Mouse (Mus musculus) layer of hippocampus, adult 8-10 months (tissue): ENCODE measurements around the gene Rnf144b. TPM values are rescaled to one million over a fixed set of nuclear protein-coding genes. Genes with fewer than 3 reads are reported as not detected.

ENCODE experiments used
- DNase-seq, 2 experiments: peaks; one replicate each; pipeline ENCODE4 v3.0.0; 2022; ENCODE audit warnings: low spot score in 2 of 2
- total RNA-seq, 4 experiments: library from RNA; stranded (reverse); gene quantifications; 2 replicates each; pipeline ENCODE4 v1.2.4; 2022

Gene Rnf144b
- total RNA-seq, 4 experiments from 2014 or later = 12.8 to 18.5 (median 15.1) TPM

DNA sequence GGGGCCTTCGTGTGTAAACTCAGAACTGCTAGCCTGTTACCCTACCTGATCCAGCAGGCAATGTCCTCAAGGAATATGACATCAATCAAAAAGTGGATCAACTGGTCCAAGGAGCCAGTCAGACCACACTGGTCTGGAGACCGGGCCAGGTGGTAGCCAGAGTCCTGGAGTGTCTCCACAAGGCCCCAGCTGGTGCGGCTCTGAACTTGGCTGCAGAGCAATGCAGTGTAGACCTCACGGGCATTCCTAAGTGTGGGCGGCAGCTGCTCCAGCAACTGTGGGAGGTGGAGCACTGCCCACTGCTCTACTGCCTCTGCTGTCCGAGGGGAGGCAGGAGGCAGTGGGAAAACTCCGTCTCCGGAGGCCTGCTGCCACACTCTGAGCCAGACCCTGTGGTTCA, 55.7 kb downstream of the Rnf144b start:
- no peak for DNase-seq

DNA sequence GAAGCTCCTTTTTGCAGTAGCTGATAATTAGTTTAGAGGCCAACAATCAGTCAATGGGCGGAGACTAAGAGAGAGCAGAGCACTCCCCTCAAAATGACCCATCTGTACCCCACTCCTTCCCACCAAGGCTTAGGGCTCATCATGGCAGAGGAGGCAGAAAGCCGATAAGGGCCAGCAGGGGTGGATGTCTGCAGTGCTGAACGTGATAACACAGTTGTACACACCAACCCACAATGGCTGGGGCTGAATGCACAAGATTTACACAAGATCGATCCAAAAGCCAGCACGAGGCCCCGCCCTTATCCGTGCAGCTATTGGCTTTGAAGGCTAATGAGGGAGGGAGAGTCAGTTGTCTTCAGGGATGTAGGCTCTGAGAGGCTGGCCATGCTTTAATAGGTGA, 58.3 kb downstream of the Rnf144b start:
- no peak for DNase-seq

DNA sequence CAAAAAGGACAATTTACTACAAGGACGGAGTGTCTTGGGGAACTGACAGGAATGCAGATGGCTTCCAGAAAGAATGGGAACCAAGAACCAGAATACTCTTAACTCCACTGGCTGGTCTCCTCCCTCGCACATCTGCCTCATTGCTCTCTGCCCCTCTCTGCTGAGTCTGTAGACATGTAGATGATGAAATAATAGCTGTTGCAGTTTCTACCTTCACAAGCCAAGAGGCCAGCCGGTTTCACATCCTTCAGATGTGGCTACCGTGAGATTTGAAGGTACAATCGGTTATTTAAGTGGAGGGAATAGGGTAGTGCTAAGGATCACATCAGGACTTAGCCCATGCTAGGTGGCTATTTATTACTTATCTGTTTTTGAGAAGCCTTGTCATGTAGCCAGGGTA, 59.9 kb downstream of the Rnf144b start:
- DNase-seq = no peak

- no peak for DNase-seq
Observed at GRCm38 (mm10) chr13:47183033-47183730, 60.7 kb downstream of the Rnf144b start.

GRCm38 (mm10) chr13:47183771-47184170, 61.3 kb downstream of the Rnf144b start:
- peak in 1 of 2 experiments; percentile 17 for DNase-seq

- DNase-seq = no peak
Observed at GRCm38 (mm10) chr13:47187836-47188235, 65.4 kb downstream of the Rnf144b start.

DNA sequence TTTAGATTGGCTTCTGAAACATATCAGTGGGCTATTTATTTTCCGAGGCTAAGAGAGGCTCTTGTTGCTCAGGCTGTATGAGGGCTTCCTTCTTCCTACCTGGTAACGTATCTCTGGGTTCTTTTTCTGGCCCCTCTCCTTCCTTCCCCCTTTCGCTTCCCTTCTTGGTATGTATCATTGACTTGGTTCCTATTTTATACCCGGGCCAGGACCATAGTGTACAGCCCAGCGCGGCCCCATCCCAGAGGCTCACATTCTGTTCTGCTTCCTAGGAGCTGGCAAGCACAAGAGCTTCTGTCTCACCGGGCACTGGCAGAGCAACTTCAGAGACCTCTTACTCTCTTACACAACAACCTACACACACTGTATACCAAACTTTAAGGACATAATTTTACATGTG, 67.5 kb downstream of the Rnf144b start:
- no peak for DNase-seq

- no peak for DNase-seq
Observed at GRCm38 (mm10) chr13:47192200-47192599, 69.7 kb downstream of the Rnf144b start.

DNA sequence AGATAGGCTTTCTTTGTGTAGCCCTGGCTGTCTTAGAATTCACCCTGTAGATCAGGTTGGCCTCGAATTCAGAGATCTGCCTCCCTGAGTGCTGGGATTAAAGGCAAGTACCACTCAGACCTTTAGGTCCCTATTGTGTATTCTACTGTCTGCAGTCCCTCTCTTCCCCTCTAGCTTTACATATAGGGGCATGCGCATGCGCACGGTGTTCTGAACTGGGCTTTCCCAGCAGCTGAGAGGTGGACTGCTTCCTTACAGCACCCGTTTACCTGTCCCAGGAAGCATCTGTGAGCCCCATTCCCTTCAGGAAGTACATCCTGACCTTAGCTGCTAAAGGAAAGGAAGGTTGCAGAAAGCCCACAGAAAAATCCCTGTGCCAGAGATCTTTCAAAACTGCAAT, 70.3 kb downstream of the Rnf144b start:
- DNase-seq = no peak

DNA sequence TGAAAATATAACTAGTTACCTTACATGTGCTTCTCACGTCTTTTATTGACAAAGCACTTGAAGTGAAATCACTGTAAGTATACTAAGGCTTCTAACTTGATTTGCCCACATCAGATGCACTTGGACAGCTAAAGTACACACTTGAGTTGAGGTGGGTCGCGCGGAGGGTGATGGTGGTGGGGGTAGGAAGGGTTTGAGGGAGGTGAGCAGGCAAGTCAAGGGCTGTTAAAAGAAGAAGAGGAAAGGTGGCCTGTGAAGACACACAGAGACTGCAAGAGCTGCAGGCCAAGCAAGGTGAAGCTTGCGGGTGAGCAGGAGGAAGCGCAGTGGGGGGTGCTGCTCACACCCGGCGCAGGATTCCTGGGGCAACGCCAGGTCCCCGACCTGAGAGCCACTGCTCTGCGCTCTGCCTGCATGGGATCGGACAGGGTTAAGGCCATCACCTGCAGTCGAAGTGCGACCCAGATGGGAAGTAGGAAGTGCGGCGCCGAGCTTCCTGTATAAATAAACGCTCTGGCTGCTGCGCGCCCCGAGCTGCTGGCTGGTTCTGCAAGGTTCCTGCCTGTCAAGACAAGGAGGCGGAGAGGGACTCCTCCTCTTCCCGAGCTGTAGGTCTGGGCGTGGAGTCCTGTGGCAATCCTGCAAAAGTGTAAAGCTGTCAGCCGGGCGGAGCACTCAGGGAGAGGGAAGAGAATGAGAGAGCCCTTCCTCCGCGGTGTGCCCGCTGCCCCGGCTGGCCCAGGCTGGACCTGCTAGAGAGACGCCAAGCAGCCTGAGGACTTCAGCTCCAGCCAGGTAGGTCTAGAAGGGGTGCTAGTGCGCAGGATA, 71.1 kb downstream of the Rnf144b start:
- DNase-seq = peak; percentile 23 to 34

GRCm38 (mm10) chr13:47194695-47195094, 72.2 kb downstream of the Rnf144b start:
- no peak for DNase-seq

DNA sequence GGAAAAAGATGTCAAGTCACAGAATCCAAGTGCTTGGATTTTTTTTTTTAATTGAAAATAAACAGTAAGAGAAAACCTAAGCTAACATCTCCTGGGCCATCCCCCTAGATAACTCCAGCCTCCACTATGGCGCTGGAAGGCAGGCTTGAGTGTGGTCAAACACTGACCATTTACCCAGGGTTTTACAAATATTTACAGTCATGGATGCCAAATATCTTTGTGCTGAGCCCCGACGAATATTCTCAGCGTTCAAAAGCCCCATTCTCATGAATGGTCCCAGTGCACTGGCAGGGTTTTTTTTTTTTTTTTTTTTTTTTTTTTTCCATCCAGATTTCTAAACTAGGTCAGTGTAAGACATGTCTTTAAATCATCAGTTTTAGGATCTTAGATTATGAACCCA, 73.0 kb downstream of the Rnf144b start:
- no peak for DNase-seq

- no peak for DNase-seq
Observed at GRCm38 (mm10) chr13:47200011-47200670, 77.7 kb downstream of the Rnf144b start.

DNA sequence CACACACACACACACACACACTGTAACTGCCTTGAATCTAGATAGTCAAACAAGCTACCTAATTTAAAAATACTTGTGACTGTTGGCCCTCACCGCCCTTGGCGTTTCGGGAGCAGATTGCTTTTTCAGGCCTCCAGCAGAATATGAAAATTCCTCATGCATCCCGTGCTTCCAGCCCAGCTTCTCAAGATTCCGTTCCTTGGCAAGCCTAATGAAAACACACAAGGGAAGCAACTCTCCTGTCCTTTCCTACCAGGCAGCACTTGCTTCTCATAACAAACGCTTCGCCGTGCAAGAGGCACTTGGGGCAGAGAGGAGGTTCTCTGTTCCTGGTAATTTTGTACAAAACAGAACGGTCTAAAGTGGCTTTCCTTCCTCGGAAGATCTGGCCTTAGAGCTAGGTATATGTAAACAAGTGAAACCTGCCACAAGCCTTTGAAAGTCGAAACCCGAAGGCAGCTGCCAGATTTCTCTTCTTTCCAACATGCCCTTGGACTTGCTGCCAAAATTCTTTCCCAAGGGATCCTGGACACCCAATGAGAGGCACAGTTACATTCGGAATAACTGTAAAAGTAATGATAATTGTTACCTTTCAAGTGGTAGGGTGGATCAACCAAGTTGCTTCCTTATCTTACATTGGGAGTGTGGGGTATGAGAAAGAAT, 79.6 kb downstream of the Rnf144b start:
- no peak for DNase-seq

- DNase-seq = no peak
Observed at GRCm38 (mm10) chr13:47210496-47210895, 88.0 kb downstream of the Rnf144b start.

GRCm38 (mm10) chr13:47210992-47211391, 88.5 kb downstream of the Rnf144b start:
- DNase-seq = no peak

- DNase-seq = no peak
Observed at GRCm38 (mm10) chr13:47211581-47211980, 89.1 kb downstream of the Rnf144b start.

DNA sequence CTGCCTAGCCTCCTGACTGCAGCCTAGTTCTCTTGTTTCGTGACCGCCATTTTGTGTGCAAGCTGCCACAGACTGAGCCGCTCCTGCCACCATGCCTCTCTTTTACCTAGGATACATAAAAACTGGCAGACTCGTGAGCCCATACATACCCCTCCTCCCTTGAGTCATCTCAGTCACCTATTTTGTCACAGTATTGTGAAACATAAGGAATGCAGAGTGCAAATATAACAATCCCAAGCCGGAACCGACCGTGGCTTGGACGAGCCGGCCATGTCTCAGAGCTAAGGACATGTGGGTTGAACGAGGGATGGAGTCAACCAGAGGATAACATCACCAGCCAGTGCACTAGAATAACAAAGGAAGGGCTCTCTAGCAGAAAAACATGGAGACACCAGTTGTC, 91.4 kb downstream of the Rnf144b start:
- no peak for DNase-seq

- no peak for DNase-seq
Observed at GRCm38 (mm10) chr13:47214895-47215294, 92.4 kb downstream of the Rnf144b start.

GRCm38 (mm10) chr13:47215815-47216585, 93.5 kb downstream of the Rnf144b start:
- no peak for DNase-seq

- DNase-seq = no peak
Observed at GRCm38 (mm10) chr13:47217107-47217571, 94.7 kb downstream of the Rnf144b start.
